Mouse (Mus musculus) c-Kit-negative CD71-positive TER-119-positive erythroid progenitor cells, embryonic 14.5 days (primary cell): Measurements from ENCODE around the gene Rdh16f2.
"Not testable (repeated sequence)": the region's sequence is repeated elsewhere in the genome, so short reads cannot be mapped to it uniquely, and the experiment has no call there.

Source experiments
- DNase-seq: peaks from one replicate; pipeline ENCODE4 v3.0.0-alpha.2; 2013; ENCODE audit warnings: low read depth, low spot score

The Rdh16f2 gene

GRCm38 (mm10) chr10:127866232-127866631, at the start of gene Rdh16f2:
Rdh16f2 (plus strand) TSS chr10:127866474.
- no peak for DNase-seq

GRCm38 (mm10) chr10:127817268-127817910, 48.9 kb upstream of the Rdh16f2 start:
- not testable (repeated sequence) for DNase-seq

- not testable (repeated sequence) for DNase-seq
Measured at GRCm38 (mm10) chr10:127821806-127822205, 44.5 kb upstream of the Rdh16f2 start.

GRCm38 (mm10) chr10:127825386-127825785, 40.9 kb upstream of the Rdh16f2 start:
- DNase-seq: no peak

- no peak for DNase-seq
Measured at GRCm38 (mm10) chr10:127829121-127829520, 37.2 kb upstream of the Rdh16f2 start.

- DNase-seq: not testable (repeated sequence)
Measured at GRCm38 (mm10) chr10:127834186-127834585, 32.1 kb upstream of the Rdh16f2 start.

GRCm38 (mm10) chr10:127835292-127835691, 31.0 kb upstream of the Rdh16f2 start:
- DNase-seq: no peak

GRCm38 (mm10) chr10:127837793-127838192, 28.5 kb upstream of the Rdh16f2 start:
- not testable (repeated sequence) for DNase-seq

GRCm38 (mm10) chr10:127838539-127838938, 27.7 kb upstream of the Rdh16f2 start:
- DNase-seq: no peak

GRCm38 (mm10) chr10:127840776-127841175, 25.5 kb upstream of the Rdh16f2 start:
- DNase-seq: no peak

GRCm38 (mm10) chr10:127845945-127846344, 20.3 kb upstream of the Rdh16f2 start:
- not testable (repeated sequence) for DNase-seq

- DNase-seq: no peak
Measured at GRCm38 (mm10) chr10:127848089-127848488, 18.2 kb upstream of the Rdh16f2 start.

GRCm38 (mm10) chr10:127849628-127850027, 16.6 kb upstream of the Rdh16f2 start, which contains the start of gene Rdh19:
Rdh19 (plus strand) TSS chr10:127849928.
- DNase-seq: no peak

GRCm38 (mm10) chr10:127856376-127856775, 9.9 kb upstream of the Rdh16f2 start:
- DNase-seq: no peak

GRCm38 (mm10) chr10:127864931-127865330, 1.3 kb upstream of the Rdh16f2 start:
- no peak for DNase-seq

GRCm38 (mm10) chr10:127872484-127872883, 6.2 kb downstream of the Rdh16f2 start:
- DNase-seq: no peak

- no peak for DNase-seq
Measured at GRCm38 (mm10) chr10:127877681-127878080, 11.4 kb downstream of the Rdh16f2 start.

GRCm38 (mm10) chr10:127878262-127879057, 12.2 kb downstream of the Rdh16f2 start:
- DNase-seq: no peak

- DNase-seq: no peak
Measured at GRCm38 (mm10) chr10:127879155-127879688, 12.9 kb downstream of the Rdh16f2 start.

GRCm38 (mm10) chr10:127881041-127881440, 14.8 kb downstream of the Rdh16f2 start:
- no peak for DNase-seq

GRCm38 (mm10) chr10:127886551-127886950, 20.3 kb downstream of the Rdh16f2 start:
- no peak for DNase-seq

- DNase-seq: no peak
Measured at GRCm38 (mm10) chr10:127886971-127887370, 20.7 kb downstream of the Rdh16f2 start.

GRCm38 (mm10) chr10:127888605-127889004, 22.3 kb downstream of the Rdh16f2 start, which contains the start of gene Rdh7:
Rdh7 (minus strand) TSS chr10:127888817.
- DNase-seq: no peak
